Mouse (Mus musculus) left cerebral cortex, adult 18-20 months (tissue): Measurements from ENCODE around the gene Cd200r1. TPM values are rescaled to one million over a fixed set of nuclear protein-coding genes. Genes with fewer than 3 reads are reported as not detected.
A peak's percentile ranks its signal among the peaks of the same experiment; 100 is the strongest.

Experiments
- DNase-seq, 2 experiments: peaks; one replicate each; pipeline ENCODE4 v3.0.0; 2021 to 2022; ENCODE audit warnings: low spot score in 2 of 2, mixed read lengths in 1 of 2
- long read RNA-seq, 2 experiments: library from polyadenylated mRNA; stranded (forward); transcript quantifications; one replicate each; pipeline ENCODE4 v2.0.0; 2021
- total RNA-seq, 2 experiments: library from RNA; stranded (reverse); gene quantifications; 2 replicates each; pipeline ENCODE4 v1.2.3; 2021

Cd200r1 gene
- 1 to 10 TPM in 1 of 2 experiments, under 1 TPM in 1; 0.44 to 1.1 TPM for total RNA-seq
- long read RNA-seq, experiment 1: 0 reads
- long read RNA-seq, experiment 2: 0 reads

DNA sequence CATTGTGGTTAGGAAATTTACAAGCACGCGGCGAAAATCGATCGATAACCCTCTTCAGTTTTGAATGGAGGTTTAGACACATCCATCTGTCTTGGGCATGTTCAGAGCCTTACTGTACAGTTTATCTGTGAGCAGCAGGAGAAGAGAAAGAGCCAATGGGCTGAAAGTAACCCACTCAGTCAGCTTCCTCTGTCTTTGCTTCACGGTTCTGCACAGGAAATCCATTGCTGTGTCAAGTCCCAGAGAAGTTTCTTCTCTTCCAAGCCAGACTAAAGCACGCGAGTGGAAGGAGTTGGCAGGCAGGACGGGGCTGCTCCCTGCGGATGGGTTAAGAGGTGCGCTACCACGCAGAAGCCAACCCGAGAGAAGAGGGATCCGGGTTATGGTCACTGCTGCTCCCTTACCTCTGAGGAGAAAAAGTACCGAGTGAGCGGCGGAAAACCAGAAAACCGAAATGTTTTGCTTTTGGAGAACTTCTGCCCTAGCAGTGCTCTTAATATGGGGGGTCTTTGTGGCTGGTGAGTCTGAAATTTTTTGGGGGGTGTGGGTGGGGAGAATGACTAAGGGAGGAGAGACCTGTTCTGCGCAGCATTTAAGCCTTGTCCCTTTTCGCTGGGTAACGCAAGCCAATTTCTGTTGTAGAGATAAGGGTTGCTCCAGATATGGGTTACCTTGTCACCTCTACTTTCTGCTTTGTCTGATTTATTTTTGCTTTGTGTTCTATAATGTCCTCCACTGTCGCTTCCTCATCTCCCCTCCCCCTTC is at the start of gene Cd200r1:
Cd200r1 (plus strand) TSS at position 182 of the 765 bp plus-strand sequence.
- DNase-seq: no peak

DNA sequence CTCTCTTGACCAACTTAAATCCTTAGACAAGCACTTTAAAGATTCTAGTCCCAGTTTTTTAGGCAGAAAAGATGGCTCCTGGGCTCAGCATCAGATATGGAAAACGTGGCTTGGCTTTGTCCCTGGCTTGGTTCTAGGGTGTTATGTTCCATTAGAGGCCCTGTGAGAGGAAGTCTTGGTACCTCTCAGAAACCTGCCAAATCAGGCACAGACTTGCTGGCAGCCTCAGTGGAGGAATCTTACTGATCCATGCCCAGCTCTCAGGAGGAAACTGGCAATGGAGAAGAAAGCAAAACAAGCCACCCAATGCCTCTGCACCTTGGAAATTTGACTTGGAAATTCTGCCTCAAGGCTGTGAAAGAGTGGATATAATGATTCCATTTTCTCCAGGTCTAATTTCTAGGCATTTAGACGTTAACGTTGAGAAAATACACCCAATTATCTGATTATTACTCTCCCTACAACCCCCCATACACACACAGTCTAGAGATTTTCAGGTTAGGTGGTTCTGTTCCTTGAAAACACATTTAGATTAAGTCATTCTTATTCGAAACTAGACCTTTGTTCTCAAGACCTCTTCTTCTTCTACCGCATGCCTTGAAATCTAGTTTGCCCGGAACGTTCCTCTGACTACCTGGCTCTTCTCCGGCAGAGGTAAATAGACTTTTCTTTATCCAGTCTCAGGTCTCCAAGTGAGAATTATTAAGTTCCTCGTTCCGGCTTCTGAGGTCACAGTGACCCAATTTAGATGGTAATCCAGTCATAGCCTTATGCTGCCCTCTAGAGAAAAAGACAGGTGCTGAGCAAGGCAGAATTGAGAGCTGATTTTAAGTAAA is 49.0 kb upstream of the Cd200r1 start:
- peak; percentile 22 to 33 for DNase-seq

DNA sequence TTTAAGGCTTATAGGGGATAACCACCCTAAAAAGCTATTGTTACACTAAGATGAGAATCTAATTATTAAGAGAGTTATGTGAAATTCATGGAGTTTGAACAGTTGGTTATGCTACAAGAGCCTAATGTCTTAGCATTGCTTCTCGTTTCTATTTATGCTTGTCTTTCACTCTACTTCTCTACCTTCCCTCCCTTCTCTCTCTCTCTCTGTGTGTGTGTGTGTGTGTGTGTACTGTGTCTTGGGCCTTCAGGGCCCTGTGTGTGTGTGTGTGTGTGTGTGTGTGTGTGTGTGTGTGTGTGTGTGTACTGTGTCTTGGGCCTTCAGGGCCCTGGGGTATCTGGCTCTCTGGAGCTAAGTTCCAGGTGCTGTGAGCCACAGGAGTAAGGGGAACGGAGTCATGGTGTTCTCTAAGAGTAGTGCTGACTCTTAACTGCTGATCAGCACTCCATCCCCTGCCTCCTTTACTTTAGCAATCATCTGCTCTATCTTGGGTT is 48.3 kb upstream of the Cd200r1 start:
- no peak for DNase-seq

GRCm38 (mm10) chr16:44717838-44718237 is 47.7 kb upstream of the Cd200r1 start:
- no peak for DNase-seq

DNA sequence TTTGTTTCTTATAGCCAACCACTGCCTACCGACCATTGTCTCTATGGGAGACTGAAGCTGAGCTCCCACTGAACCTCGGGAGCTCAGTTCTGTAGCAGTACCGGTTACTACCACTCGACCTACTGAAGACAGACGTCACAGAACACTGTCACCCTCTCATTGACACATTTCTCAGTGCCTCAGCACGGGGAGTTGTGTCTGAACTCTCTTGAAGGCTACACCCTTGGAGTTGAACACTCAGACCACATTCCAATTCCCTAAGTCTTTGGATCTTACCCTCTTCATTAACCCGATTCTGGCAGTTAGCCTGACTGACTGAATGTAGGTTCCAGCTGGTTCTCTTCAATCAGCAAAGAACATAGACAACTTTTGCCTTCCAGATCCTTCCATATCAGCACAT is 46.2 kb upstream of the Cd200r1 start:
- DNase-seq: no peak

DNA sequence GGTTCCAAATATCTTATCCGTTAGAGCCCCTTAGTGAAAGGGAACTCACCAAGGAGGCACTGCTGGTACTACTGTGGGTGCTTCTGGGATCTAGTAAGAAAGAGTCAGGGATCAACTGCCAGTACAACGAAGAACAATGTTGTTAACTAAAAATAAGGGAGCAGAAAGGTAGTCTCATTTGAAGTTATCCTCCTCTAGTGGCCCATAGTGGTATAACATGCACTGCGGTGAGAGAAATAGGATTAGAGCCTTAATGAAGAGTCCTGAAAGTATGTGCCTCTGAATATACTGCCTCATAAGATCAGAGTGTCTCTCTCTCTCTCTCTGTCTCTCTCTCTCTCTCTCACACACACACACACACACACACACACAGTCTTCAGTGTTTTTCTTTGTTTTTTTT is 45.0 kb upstream of the Cd200r1 start:
- no peak for DNase-seq

- DNase-seq: no peak
Measured at GRCm38 (mm10) chr16:44722666-44723065, 42.9 kb upstream of the Cd200r1 start.

- DNase-seq: peak; percentile 93 to 97
Measured at GRCm38 (mm10) chr16:44724083-44724787, 41.3 kb upstream of the Cd200r1 start, which contains the start of gene Nepro. Gene Nepro (plus strand): TSS chr16:44724301.

- DNase-seq: peak in 1 of 2 experiments; percentile 22
Measured at GRCm38 (mm10) chr16:44724847-44725246, 40.7 kb upstream of the Cd200r1 start.

GRCm38 (mm10) chr16:44725286-44726223 is 40.0 kb upstream of the Cd200r1 start:
- DNase-seq: peak; percentile 84 to 87

DNA sequence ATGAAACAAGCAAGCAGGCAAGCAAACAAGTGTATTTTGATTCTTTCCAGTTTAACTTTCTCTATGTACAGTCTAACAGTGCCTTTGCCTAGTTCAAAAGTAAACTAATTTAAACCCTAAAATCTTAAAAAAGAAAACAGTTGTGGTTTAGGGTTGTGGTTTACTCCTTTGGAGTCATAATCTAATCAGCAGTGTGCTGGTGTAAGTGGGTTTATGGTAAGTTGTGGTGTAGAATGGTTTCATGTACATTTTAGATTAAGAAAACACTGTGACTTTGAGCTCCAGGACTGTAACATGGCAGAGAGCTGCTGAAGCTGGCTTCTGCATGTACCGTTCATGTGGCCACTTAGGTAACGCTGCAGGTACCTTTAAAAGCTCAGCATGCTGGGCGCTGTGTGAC is 38.0 kb upstream of the Cd200r1 start:
- DNase-seq: no peak

GRCm38 (mm10) chr16:44734059-44734458 is 31.5 kb upstream of the Cd200r1 start:
- DNase-seq: no peak

GRCm38 (mm10) chr16:44735676-44736075 is 29.9 kb upstream of the Cd200r1 start:
- no peak for DNase-seq

- DNase-seq: no peak
Measured at GRCm38 (mm10) chr16:44736118-44736517, 29.4 kb upstream of the Cd200r1 start.

GRCm38 (mm10) chr16:44742753-44743152 is 22.8 kb upstream of the Cd200r1 start:
- DNase-seq: no peak

DNA sequence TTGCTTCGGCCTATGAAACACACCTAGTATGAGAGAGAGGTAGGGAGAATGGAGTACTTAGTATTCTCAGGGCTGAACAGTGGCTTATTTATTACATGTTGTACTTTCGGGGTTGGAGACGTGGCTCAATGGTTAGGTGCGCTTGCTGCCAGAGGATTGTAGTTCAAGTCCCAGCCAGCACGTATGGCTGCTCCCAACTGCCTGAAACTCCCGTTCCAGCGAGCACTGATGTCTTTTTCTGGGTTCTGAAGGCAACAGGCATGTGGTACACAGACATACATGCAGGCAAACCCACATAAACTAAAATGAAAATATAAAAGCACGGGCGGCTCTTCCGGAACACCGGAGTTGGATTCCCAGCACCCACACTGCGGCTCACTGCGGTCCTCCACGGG is 20.1 kb upstream of the Cd200r1 start:
- DNase-seq: peak in 1 of 2 experiments; percentile 23

DNA sequence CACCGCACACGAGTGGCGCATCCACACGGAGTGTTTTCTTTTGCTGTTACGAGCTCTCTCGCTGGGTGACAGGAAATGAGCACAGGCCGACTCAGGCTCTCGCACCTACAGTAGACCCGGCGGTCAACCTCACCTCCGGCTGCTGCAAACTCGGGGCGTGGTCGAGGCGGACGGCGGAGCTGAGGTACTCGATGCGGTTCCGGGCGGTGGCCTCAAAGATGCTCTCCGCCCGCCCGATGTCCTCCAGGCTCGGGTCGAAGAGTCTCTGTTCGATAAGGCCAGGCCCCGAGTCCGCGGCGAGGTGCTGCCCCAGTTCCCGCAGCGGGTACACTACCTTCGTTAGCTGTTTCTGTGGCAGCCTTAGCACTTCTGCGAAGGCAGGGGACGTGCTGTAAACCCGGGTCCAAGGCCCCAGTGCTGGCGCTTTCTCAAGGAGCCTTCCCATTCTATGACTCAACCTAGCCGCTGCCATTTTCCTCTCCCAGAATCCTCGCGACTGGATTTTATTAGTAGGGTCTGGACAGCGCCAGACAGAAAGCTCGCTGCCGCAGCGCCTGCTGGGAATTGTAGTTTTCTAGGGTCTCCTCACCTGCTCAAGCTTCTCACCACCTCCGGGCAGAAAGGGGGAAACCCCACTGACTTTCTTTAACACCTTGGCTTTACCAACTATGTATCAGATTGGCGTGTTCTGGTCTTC is 19.5 kb upstream of the Cd200r1 start, which contains the start of gene Gtpbp8:
Gtpbp8 (minus strand) TSS at position 498 of the 697 bp plus-strand sequence.
- DNase-seq: peak; percentile 89 to 90

DNA sequence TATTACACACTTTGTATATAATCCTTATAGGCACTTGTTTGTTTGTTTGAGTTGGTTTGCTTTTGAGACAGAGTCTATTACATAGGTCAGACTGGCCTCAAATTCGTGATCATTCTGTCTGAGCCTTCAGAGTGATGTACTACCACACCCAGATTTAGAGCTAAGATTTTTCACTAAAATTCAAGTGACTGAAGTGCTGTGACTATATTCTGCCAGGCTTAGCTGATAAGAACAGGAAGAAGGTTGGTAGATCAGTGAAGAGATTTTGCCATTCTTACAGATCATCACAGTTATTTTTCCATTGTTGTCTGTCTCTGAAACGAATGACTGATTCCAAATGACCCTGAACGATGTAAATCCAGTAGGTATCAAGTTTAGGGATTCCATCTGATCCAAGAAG is 17.5 kb upstream of the Cd200r1 start:
- no peak for DNase-seq

DNA sequence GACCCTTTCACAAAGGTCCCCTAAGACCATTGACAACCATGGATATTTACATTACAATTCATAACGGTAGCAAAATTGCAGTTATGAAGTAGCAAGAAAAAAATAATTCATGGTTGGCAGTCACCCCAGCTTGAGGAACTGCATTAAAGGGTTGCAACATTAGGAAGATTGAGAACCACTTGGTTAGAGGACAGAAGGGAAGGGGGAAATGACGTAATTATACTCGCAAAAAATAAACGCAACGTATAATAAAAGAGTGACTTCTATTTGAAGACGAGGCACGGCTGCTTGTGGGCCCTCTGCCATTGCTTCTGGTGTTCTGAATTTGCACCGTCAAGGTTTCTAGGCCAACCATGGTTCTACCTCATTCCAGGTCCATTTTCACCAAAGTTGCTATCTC is 7.8 kb upstream of the Cd200r1 start:
- DNase-seq: no peak
